Mouse (Mus musculus): ENCODE results near the gene Prrc2c. TPM values are rescaled to one million over a fixed set of nuclear protein-coding genes. Genes with fewer than 3 reads are reported as not detected.
"Not testable (repeated sequence)": the region's sequence is repeated elsewhere in the genome, so short reads cannot be mapped to it uniquely, and the experiment has no call there.

Prrc2c gene
- polyA plus RNA-seq, 1 experiment from 2014 or later, result 148 TPM

- 87% methylated on average over 7 of the region's 7 CpGs for WGBS
Observed at GRCm38 (mm10) chr1:162658119-162658518, 82.2 kb downstream of the Prrc2c start, which contains the start of gene Myocos. Gene Myocos (minus strand): TSS chr1:162658219.

DNA sequence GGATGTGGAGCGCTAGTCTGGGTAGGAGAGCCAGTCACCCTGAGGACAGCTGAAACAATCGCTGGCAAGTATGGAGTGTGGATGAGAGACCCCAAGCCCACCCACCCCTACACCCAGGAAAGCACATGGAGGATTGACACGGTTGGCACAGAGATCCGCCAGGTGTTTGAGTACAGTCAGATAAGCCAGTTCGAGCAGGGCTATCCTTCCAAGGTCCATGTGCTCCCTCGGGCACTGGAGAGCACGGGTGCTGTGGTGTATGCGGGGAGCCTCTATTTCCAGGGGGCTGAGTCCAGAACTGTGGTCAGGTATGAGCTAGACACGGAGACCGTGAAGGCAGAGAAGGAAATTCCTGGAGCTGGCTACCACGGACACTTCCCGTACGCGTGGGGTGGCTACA lies 91.9 kb downstream of the Prrc2c start:
- WGBS, result 93% methylated on average over 14 of the region's 14 CpGs
- DNase-seq (ENCODE audit: low spot score), result no peak
- H3K9me3 ChIP-seq (replicated peaks), result no peaks in the 10 kb centered on the region

More at GRCm38 (mm10) chr1:162658119-162658518, 82.2 kb downstream of the Prrc2c start, which contains the start of gene Myocos:
- H3K4me1 ChIP-seq, result no peaks in the 10 kb centered on the region
- no peak within 1 kb of the TSS for H3K27ac ChIP-seq (replicated peaks)
- H3K27me3 ChIP-seq (ENCODE audit: low read depth, poor library complexity, severe bottlenecking), result no peaks in the 10 kb centered on the region
- no peak for DNase-seq (ENCODE audit: low spot score)
- no peaks in the 10 kb centered on the region for H3K9me3 ChIP-seq (replicated peaks)
- H3K36me3 ChIP-seq, result no peaks in the 10 kb centered on the region
- H3K4me3 ChIP-seq, result no peak within 1 kb of the TSS

GRCm38 (mm10) chr1:162646083-162646686 lies 94.2 kb downstream of the Prrc2c start:
- Histone ChIP-seq H3K4me1 (0 out of 2 replicates have a peak, but pooled peaks cover 5% of the 10 kb centered on the region), H3K27me3 (ENCODE audit: low read depth, poor library complexity, severe bottlenecking) (no peaks in the 10 kb centered on the region), H3K36me3 (no peaks in the 10 kb centered on the region), H3K27ac (replicated peaks) (no peak overlapping the region), H3K9me3 (replicated peaks) (no peaks in the 10 kb centered on the region), H3K4me3 (no peak overlapping the region)
- DNase-seq (ENCODE audit: low spot score), result no peak
- WGBS, result 83% methylated on average over 10 of the region's 10 CpGs

More for the DNA sequence above, 91.9 kb downstream of the Prrc2c start:
- H3K4me3 ChIP-seq, result no peak overlapping the region
- no peaks in the 10 kb centered on the region for H3K36me3 ChIP-seq
- no peak overlapping the region for H3K27ac ChIP-seq (replicated peaks)
- H3K4me1 ChIP-seq, result 0 out of 2 replicates have a peak, but pooled peaks cover 5% of the 10 kb centered on the region
- H3K27me3 ChIP-seq (ENCODE audit: low read depth, poor library complexity, severe bottlenecking), result no peaks in the 10 kb centered on the region

- Histone ChIP-seq H3K4me3 (no peak overlapping the region), H3K27ac (replicated peaks) (no peak overlapping the region), H3K27me3 (ENCODE audit: low read depth, poor library complexity, severe bottlenecking) (no peaks in the 10 kb centered on the region), H3K36me3 (no peaks in the 10 kb centered on the region), H3K4me1 (0 out of 2 replicates have a peak, but pooled peaks cover 5% of the 10 kb centered on the region), H3K9me3 (replicated peaks) (no peaks in the 10 kb centered on the region)
- DNase-seq (ENCODE audit: low spot score), result no peak
- WGBS, result 42% methylated on average over 4 of the region's 4 CpGs
Observed at GRCm38 (mm10) chr1:162643752-162644151, 96.6 kb downstream of the Prrc2c start.

DNA sequence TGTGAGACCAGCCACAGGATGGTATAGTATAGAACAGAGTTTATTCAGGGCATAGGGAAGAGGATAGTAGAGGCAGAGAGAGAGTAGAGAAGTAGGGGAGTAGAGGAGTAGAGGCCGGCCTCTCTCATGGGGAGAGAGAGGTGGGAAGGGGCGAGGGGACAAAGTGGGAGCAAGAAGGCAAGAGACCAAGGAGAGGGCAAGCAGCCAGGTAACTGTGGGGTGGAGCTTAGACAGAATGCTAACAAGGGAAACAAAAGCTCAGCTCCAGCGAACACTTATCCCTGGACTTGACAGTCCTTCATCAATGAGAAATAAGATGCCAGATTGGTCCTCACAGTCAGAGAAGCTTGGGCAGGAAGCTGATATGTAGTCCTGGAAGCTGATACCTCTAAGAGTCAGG lies 97.8 kb downstream of the Prrc2c start:
- Histone ChIP-seq H3K4me1 (0 out of 2 replicates have a peak, but pooled peaks cover 5% of the 10 kb centered on the region), H3K4me3 (no peak overlapping the region), H3K27me3 (ENCODE audit: low read depth, poor library complexity, severe bottlenecking) (no peaks in the 10 kb centered on the region), H3K9me3 (replicated peaks) (no peaks in the 10 kb centered on the region), H3K27ac (replicated peaks) (no peak overlapping the region), H3K36me3 (no peaks in the 10 kb centered on the region)
- no peak for DNase-seq (ENCODE audit: low spot score)
- 72% methylated on average over 3 of the region's 3 CpGs for WGBS

DNA sequence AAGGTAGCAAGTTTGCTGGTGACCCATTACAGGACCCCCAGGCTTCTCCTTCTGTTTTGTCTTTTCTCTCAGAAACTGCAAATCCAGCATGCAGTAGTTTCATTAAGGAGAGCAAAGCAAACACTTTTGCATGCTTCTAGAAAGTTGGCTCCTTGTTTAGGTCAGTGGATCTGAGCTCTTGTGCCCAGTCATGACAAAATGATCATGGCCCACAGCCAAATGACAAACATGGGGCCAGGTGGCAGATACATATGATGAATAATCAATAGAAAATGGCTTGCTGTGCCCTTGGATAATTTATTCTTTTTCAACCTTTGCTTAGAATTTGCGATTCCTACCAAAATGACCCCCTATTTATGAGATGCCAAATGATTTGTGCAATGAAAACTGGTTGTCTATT lies 100.5 kb downstream of the Prrc2c start:
- Histone ChIP-seq H3K9me3 (replicated peaks) (no peaks in the 10 kb centered on the region), H3K4me1 (0 out of 2 replicates have a peak, but pooled peaks cover 4% of the 10 kb centered on the region), H3K4me3 (no peak overlapping the region), H3K36me3 (no peaks in the 10 kb centered on the region), H3K27ac (replicated peaks) (no peak overlapping the region), H3K27me3 (ENCODE audit: low read depth, poor library complexity, severe bottlenecking) (no peaks in the 10 kb centered on the region)
- no peak for DNase-seq (ENCODE audit: low spot score)
- 93% methylated on average over 1 of the region's 1 CpGs for WGBS

- Histone ChIP-seq H3K4me1 (0 out of 2 replicates have a peak, but pooled peaks cover 3% of the 10 kb centered on the region), H3K27me3 (ENCODE audit: low read depth, poor library complexity, severe bottlenecking) (no peaks in the 10 kb centered on the region), H3K27ac (replicated peaks) (no peak within 1 kb of the TSS; the same call in 1 of the 2 replicates), H3K36me3 (no peaks in the 10 kb centered on the region), H3K9me3 (replicated peaks) (no peaks in the 10 kb centered on the region), H3K4me3 (no peak within 1 kb of the TSS)
- no peak for DNase-seq (ENCODE audit: low spot score)
- WGBS, result 85% methylated on average over 10 of the region's 10 CpGs
Observed at GRCm38 (mm10) chr1:162639051-162639750, 101.2 kb downstream of the Prrc2c start, which contains the start of gene Myoc. Gene Myoc (plus strand): TSS chr1:162639155.

DNA sequence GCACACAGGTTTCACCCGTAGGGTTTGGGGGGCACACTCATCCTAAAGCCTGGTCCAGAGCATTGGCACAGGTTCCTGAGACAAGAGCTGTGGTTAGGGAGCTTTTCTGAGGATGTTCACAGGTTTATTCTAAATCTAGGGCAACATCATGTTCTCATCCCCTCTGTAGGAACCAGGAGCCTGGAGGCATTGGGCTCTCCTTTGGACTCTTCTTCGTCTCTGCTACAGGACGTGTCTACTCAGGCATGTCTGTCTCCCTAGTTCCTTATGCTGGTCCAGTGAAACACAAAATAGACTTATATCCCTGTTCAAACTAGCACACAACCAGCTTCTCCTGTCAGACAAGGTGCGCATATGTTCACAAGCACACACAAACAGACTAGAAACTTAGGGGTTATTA lies 101.8 kb downstream of the Prrc2c start:
- 85% methylated on average over 4 of the region's 4 CpGs for whole genome bisulfite sequencing
- Histone ChIP-seq H3K36me3 (no peaks in the 10 kb centered on the region), H3K4me3 (no peak overlapping the region), H3K27ac (replicated peaks) (no peak overlapping the region), H3K27me3 (ENCODE audit: low read depth, poor library complexity, severe bottlenecking) (no peaks in the 10 kb centered on the region), H3K4me1 (no peaks in the 10 kb centered on the region), H3K9me3 (replicated peaks) (no peaks in the 10 kb centered on the region)
- DNase-seq (ENCODE audit: low spot score), result no peak

- DNase-seq (ENCODE audit: low spot score), result no peak
- no peaks in the 10 kb centered on the region for H3K36me3 ChIP-seq
- no peak overlapping the region for H3K4me3 ChIP-seq
- 74% methylated on average over 3 of the region's 3 CpGs for WGBS
- no peaks in the 10 kb centered on the region for H3K4me1 ChIP-seq
- H3K27me3 ChIP-seq (ENCODE audit: low read depth, poor library complexity, severe bottlenecking), result no peaks in the 10 kb centered on the region
- H3K27ac ChIP-seq (replicated peaks), result no peak overlapping the region
- H3K9me3 ChIP-seq (replicated peaks), result 0 out of 2 replicates have a peak, but pooled peaks cover 3% of the 10 kb centered on the region
Observed at GRCm38 (mm10) chr1:162636516-162636915, 103.8 kb downstream of the Prrc2c start.

- not testable (repeated sequence) for H3K27me3 ChIP-seq (ENCODE audit: low read depth, poor library complexity, severe bottlenecking); DNase-seq (ENCODE audit: low spot score); H3K9me3 ChIP-seq (replicated peaks); H3K27ac ChIP-seq (replicated peaks); H3K36me3 ChIP-seq; H3K4me1 ChIP-seq; H3K4me3 ChIP-seq
- WGBS, result 81% methylated on average over 1 of the region's 1 CpGs
Observed at GRCm38 (mm10) chr1:162635291-162635931, 104.9 kb downstream of the Prrc2c start.

DNA sequence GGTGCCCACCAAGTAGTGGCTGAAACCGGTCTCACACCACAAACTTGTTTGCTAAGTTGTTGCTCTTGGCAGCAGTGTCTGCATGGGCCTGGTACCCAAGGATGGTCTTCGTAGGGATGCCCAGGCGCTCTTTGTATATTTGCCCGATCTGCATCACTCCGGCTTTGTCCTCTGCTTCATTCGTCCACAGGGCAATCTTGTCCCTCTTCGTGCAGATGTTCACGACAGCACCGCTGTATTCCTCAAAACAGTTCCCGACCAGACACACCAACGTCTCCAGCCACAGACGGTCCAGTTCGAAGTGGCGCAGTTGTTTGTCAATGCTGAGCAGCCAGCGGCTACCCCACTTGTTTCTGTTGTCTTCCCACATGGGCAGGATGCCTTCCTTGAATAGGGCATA lies 112.0 kb downstream of the Prrc2c start:
- not testable (repeated sequence) for H3K27me3 ChIP-seq (ENCODE audit: low read depth, poor library complexity, severe bottlenecking); H3K27ac ChIP-seq (replicated peaks)
- 97% methylated on average over 15 of the region's 15 CpGs for WGBS

DNA sequence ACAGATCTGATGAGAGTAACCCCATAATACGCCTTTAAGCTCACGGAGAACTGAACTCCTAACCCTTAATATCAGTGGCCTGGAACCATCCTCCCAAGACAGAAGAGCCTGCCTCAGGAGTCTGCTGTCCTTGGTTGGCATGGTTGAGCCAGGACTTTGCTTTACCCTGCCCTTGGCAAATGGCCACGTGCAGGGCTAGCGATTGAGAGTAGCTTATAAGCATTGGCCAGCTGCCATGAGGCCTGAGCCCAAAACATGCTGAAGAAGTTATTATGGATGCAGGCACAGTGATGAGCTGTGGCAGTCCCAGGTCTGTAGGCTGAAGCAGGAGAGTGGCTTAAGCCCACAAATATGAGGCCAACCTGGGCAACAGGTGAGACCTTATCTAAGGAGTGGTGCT lies 112.5 kb downstream of the Prrc2c start:
- not testable (repeated sequence) for H3K4me3 ChIP-seq; H3K27me3 ChIP-seq (ENCODE audit: low read depth, poor library complexity, severe bottlenecking); H3K36me3 ChIP-seq; H3K9me3 ChIP-seq (replicated peaks); H3K27ac ChIP-seq (replicated peaks); DNase-seq (ENCODE audit: low spot score); H3K4me1 ChIP-seq
- 84% methylated on average over 4 of the region's 4 CpGs for WGBS

More for the DNA sequence above, 112.0 kb downstream of the Prrc2c start:
- H3K4me1 ChIP-seq; H3K36me3 ChIP-seq; H3K4me3 ChIP-seq; DNase-seq (ENCODE audit: low spot score); H3K9me3 ChIP-seq (replicated peaks): not testable (repeated sequence)

GRCm38 (mm10) chr1:162625229-162625628 lies 115.1 kb downstream of the Prrc2c start:
- H3K27ac ChIP-seq (replicated peaks), result no peak overlapping the region
- WGBS, result 79% methylated on average over 7 of the region's 7 CpGs
- DNase-seq (ENCODE audit: low spot score), result no peak
- H3K4me1 ChIP-seq, result peaks cover 3% of the 10 kb centered on the region; the same call in 1 of the 2 replicates
- no peaks in the 10 kb centered on the region for H3K9me3 ChIP-seq (replicated peaks)
- H3K36me3 ChIP-seq, result no peaks in the 10 kb centered on the region
- H3K4me3 ChIP-seq, result no peak overlapping the region
- no peaks in the 10 kb centered on the region for H3K27me3 ChIP-seq (ENCODE audit: low read depth, poor library complexity, severe bottlenecking)

Measured in midbrain, embryonic 10.5 days (tissue).